In genomic region chr16:33832057-33832456, GRCm38 (mm10) we compare ENCODE assay signal across 9 mouse cellular contexts. TPM values are rescaled to one million over a fixed set of nuclear protein-coding genes. Genes with fewer than 3 reads are reported as not detected.
A peak's percentile ranks its signal among the peaks of the same experiment; 100 is the strongest.
DNase-seq lines count a peak whose midpoint lies in the region; ATAC-seq and TF ChIP-seq lines count a peak whose summit lies in the region.
"Had no signal": no experiment of that assay in that cellular context is flagged by ENCODE, and none has a peak within 500 bp of the region (broad histone marks: within the 10 kb centered on the region; RNA-seq: fewer than 3 reads in every experiment).

No protein-coding gene starts in this region.

- peak overlapping the region; percentile 67 for H3K4me2 ChIP-seq in lung, embryonic 14.5 days
- no peak overlapping the region for H3K4me2 ChIP-seq in forebrain, embryonic 15.5 days (replicated peaks)
- H3K4me2 ChIP-seq in myocyte (ENCODE audit: low read depth): peak overlapping the region; percentile 75

- no peak for TF ChIP-seq CTCF in lung, embryonic 14.5 days (IDR thresholded peaks at IDR 0.05; ENCODE audit: low read depth)

- peak overlapping the region; percentile 85; the same call in 1 of the 2 replicates for H3K27ac ChIP-seq in heart, embryonic 10.5 days
- peak overlapping the region; percentile 85; the same call in 1 of the 2 replicates for H3K27ac ChIP-seq in lung, embryonic 14.5 days (ENCODE audit: low read depth)
- H3K27ac ChIP-seq in forebrain, embryonic 15.5 days (replicated peaks): peak overlapping the region; percentile 63; the same call in 1 of the 2 replicates

- no peak for TF ChIP-seq POLR2A in myocyte (IDR thresholded peaks at IDR 0.05; ENCODE audit: insufficient read length, low read depth)

- no peak overlapping the region for H3K9ac ChIP-seq in lung, embryonic 14.5 days
- H3K9ac ChIP-seq in forebrain, embryonic 15.5 days (replicated peaks): no peak overlapping the region

- no peak overlapping the region for H3ac ChIP-seq in myocyte (ENCODE audit: control insufficient read depth, insufficient read length)

- ATAC-seq in lung, embryonic 14.5 days (ENCODE audit: insufficient read depth): no peak
- no peak for ATAC-seq in forebrain, embryonic 15.5 days (replicated peaks)
- ATAC-seq in granulocyte monocyte progenitor cell, adult 5-6 weeks (replicated peaks; ENCODE audit: poor library complexity, severe bottlenecking): no peak

- H3K27me3 ChIP-seq in heart, embryonic 10.5 days (ENCODE audit: insufficient read depth, poor library complexity, severe bottlenecking): no peaks in the 10 kb centered on the region
- no peaks in the 10 kb centered on the region for H3K27me3 ChIP-seq in lung, embryonic 14.5 days (ENCODE audit: insufficient read depth, low read length)
- peaks cover 34% of the 10 kb centered on the region for H3K27me3 ChIP-seq in forebrain, embryonic 15.5 days
- no peaks in the 10 kb centered on the region for H3K27me3 ChIP-seq in myocyte (ENCODE audit: control insufficient read depth, insufficient read depth, insufficient read length)

- peak overlapping the region; percentile 57; the same call in 1 of the 2 replicates for H3K4me3 ChIP-seq in heart, embryonic 10.5 days
- no peak overlapping the region; the same call in 1 of the 2 replicates for H3K4me3 ChIP-seq in lung, embryonic 14.5 days (ENCODE audit: low read depth, low read length)
- H3K4me3 ChIP-seq in forebrain, embryonic 15.5 days: no peak overlapping the region
- no peak overlapping the region for H3K4me3 ChIP-seq in myocyte

- 61% methylated on average over 6 of the region's 6 CpGs for WGBS in heart, embryonic 10.5 days
- WGBS in lung, embryonic 14.5 days: 66% methylated on average over 6 of the region's 6 CpGs
- 39% methylated on average over 6 of the region's 6 CpGs for WGBS in forebrain, embryonic 15.5 days

- no peaks in the 10 kb centered on the region for H3K9me3 ChIP-seq in heart, embryonic 10.5 days
- H3K9me3 ChIP-seq in lung, embryonic 14.5 days (ENCODE audit: low read depth, low read length): no peaks in the 10 kb centered on the region
- H3K9me3 ChIP-seq in forebrain, embryonic 15.5 days: no peaks in the 10 kb centered on the region

- peaks cover 47% of the 10 kb centered on the region for H3K4me1 ChIP-seq in heart, embryonic 10.5 days
- H3K4me1 ChIP-seq in lung, embryonic 14.5 days (ENCODE audit: insufficient read depth): peaks cover 23% of the 10 kb centered on the region; the same call in 1 of the 2 replicates
- peaks cover 45% of the 10 kb centered on the region for H3K4me1 ChIP-seq in forebrain, embryonic 15.5 days

- no peaks in the 10 kb centered on the region for H3K36me3 ChIP-seq in heart, embryonic 10.5 days
- H3K36me3 ChIP-seq in lung, embryonic 14.5 days (ENCODE audit: insufficient read depth): no peaks in the 10 kb centered on the region
- H3K36me3 ChIP-seq in forebrain, embryonic 15.5 days: no peaks in the 10 kb centered on the region
- no peaks in the 10 kb centered on the region for H3K36me3 ChIP-seq in myocyte (ENCODE audit: control insufficient read depth, insufficient read depth)

- peaks cover 58% of the 10 kb centered on the region for H3K79me2 ChIP-seq in myocyte (ENCODE audit: control insufficient read depth, insufficient read depth)

- intact Hi-C loops in heart, postnatal 14 days (cut with DNase I): loop anchor here (5.0 kb wide), 1 partner anchor 60 kb away; no protein-coding TSS in a partner anchor

- no peak for DNase-seq in heart, embryonic 10.5 days (ENCODE audit: low spot score)
- no peak for DNase-seq in heart, postnatal 14 days
- DNase-seq in lung, embryonic 14.5 days: no peak
- DNase-seq in lung, postnatal 10 days: no peak
- DNase-seq in frontal cortex, postnatal 25 days (ENCODE audit: low spot score in 2 of 2): no peak

TF ChIP-seq in myocyte, 11 proteins besides CTCF, POLR2A, EP300 and RAD21:
- no peak for TF ChIP-seq TCF12 (IDR thresholded peaks at IDR 0.05; ENCODE audit: insufficient read depth, poor library complexity, severe bottlenecking)
- no peak for TF ChIP-seq REST (IDR thresholded peaks at IDR 0.05; ENCODE audit: insufficient read depth, insufficient read length)
- no peak for TF ChIP-seq MAX (IDR thresholded peaks at IDR 0.05; ENCODE audit: low read depth)
- no peak for TF ChIP-seq MYOG (IDR thresholded peaks at IDR 0.05; ENCODE audit: control insufficient read depth in 1 of 3, insufficient read depth in 1 of 3, insufficient read length in 2 of 3, low read depth in 2 of 3)
TF ChIP-seq in myocyte: peak in this region for 0.

RNA-seq across cellular contexts. Expression of gene Itgb5, which starts 2.6 kb away (rescaled TPM):
- polyA plus RNA-seq in heart, embryonic 10.5 days (2016; fragmentation: Nextera tagmentation; extraction: Ambion mirVana): 35.0 and 37.3 TPM in 2 replicates
- total RNA-seq in heart, postnatal 14 days (2021): 10 to 100 TPM; 66.7 to 72.8 TPM
- 57.5 and 64.5 TPM in 2 replicates for polyA plus RNA-seq in lung, embryonic 14.5 days (2014; fragmentation: Nextera tagmentation; extraction: Ambion mirVana)
- 10.6 and 13.3 TPM in 2 replicates for polyA plus RNA-seq in forebrain, embryonic 15.5 days (2015; fragmentation: Nextera tagmentation; extraction: Ambion mirVana)
- 114 TPM for polyA plus RNA-seq in myocyte (2012; fragmentation: generic; extraction: Trizol)
- total RNA-seq in granulocyte monocyte progenitor cell, adult 5-6 weeks (2014; fragmentation: Nextera tagmentation): 8.1 and 19.6 TPM in 2 replicates
- 9.2 and 13.4 TPM in 2 replicates for total RNA-seq in granulocyte monocyte progenitor cell, adult 5-6 weeks (2017)

RNA-seq across cellular contexts. Expression of gene Muc13, which starts 38.2 kb away (rescaled TPM):
- 0.36 and 1.7 TPM in 2 replicates for polyA plus RNA-seq in heart, embryonic 10.5 days (2016; fragmentation: Nextera tagmentation; extraction: Ambion mirVana)
- under 1 TPM; 0.12 to 0.17 TPM for total RNA-seq in heart, postnatal 14 days (2021)
- not detected in 2 replicates for polyA plus RNA-seq in lung, embryonic 14.5 days (2014; fragmentation: Nextera tagmentation; extraction: Ambion mirVana)
- polyA plus RNA-seq in forebrain, embryonic 15.5 days (2015; fragmentation: Nextera tagmentation; extraction: Ambion mirVana): not detected in 2 replicates
- polyA plus RNA-seq in myocyte (2012; fragmentation: generic; extraction: Trizol): 0.05 TPM
- total RNA-seq in granulocyte monocyte progenitor cell, adult 5-6 weeks (2014; fragmentation: Nextera tagmentation): 41.1 and 69.5 TPM in 2 replicates
- total RNA-seq in granulocyte monocyte progenitor cell, adult 5-6 weeks (2017): 53.2 and 60.5 TPM in 2 replicates
- total RNA-seq: left cerebral cortex, postnatal 10 days had no signal
